Mouse (Mus musculus) kidney, embryonic 15.5 days (tissue): Measurements from ENCODE around the gene Med7. TPM values are rescaled to one million over a fixed set of nuclear protein-coding genes. Genes with fewer than 3 reads are reported as not detected.
A peak's percentile ranks its signal among the peaks of the same experiment; 100 is the strongest.
"Not testable (repeated sequence)": the region's sequence is repeated elsewhere in the genome, so short reads cannot be mapped to it uniquely, and the experiment has no call there.

ENCODE experiments used
- ATAC-seq: fragments of 200-750 bp; cut with Nextera tagmentation; replicated peaks from 2 replicates; pipeline ENCODE4 v1.8.0; 2017; ENCODE audit warnings: moderate TSS enrichment; ENCODE audit not compliant: low FRiP score
- H3K27ac ChIP-seq: fragments of 300-500 bp; sonication (generic); 2 replicates; pipeline ENCODE4 v1.5.1; 2015; ENCODE audit warnings: mild to moderate bottlenecking, inconsistent platforms
- H3K27me3 ChIP-seq: fragments of 300-500 bp; sonication (generic); 2 replicates; pipeline ENCODE4 v1.6.1; 2015; ENCODE audit warnings: inconsistent platforms
- H3K36me3 ChIP-seq: fragments of 300-500 bp; sonication (generic); 2 replicates; pipeline ENCODE4 v1.6.1; 2015; ENCODE audit warnings: inconsistent platforms
- H3K4me1 ChIP-seq: fragments of 300-500 bp; sonication (generic); 2 replicates; pipeline ENCODE4 v1.6.1; 2015; ENCODE audit warnings: inconsistent platforms
- H3K4me2 ChIP-seq: fragments of 300-500 bp; sonication (generic); 2 replicates; pipeline ENCODE4 v1.6.1; 2015; ENCODE audit warnings: moderate library complexity, mild to moderate bottlenecking, inconsistent platforms
- H3K4me3 ChIP-seq: fragments of 300-500 bp; sonication (generic); replicated peaks from 2 replicates; pipeline ENCODE4 v1.5.1; 2015; ENCODE audit warnings: mild to moderate bottlenecking, inconsistent platforms
- H3K9ac ChIP-seq: fragments of 300-500 bp; sonication (generic); 2 replicates; pipeline ENCODE4 v1.6.1; 2015; ENCODE audit warnings: mild to moderate bottlenecking, inconsistent platforms
- H3K9me3 ChIP-seq: fragments of 300-500 bp; sonication (generic); replicated peaks from 2 replicates; pipeline ENCODE4 v1.6.1; 2016; ENCODE audit warnings: inconsistent platforms
- WGBS: fragments of 180-500 bp; shearing (Covaris S2); methylation state at CpG from one replicate; pipeline ENCODE4 v1.1.7; 2015; ENCODE audit warnings: mixed read lengths; 5-methylcytosine and 5-hydroxymethylcytosine counted together
- polyA plus RNA-seq: library from polyadenylated mRNA; unstranded; fragments of >200 nt; fragmentation: Nextera tagmentation; extraction: Ambion mirVana; gene quantifications from 2 replicates; pipeline ENCODE4 v1.2.1, GENCODE M21; 2015

The Med7 gene
- polyA plus RNA-seq, 1 experiment from 2014 or later = 80.5 TPM

- H3K36me3 ChIP-seq = no peaks in the 10 kb centered on the region
- no peak overlapping the region for H3K9ac ChIP-seq
- H3K4me1 ChIP-seq = peaks cover 6% of the 10 kb centered on the region
- no peaks in the 10 kb centered on the region for H3K9me3 ChIP-seq
- no peak overlapping the region for H3K4me2 ChIP-seq
- no peak overlapping the region for H3K27ac ChIP-seq
- 54% methylated on average over 2 of the region's 2 CpGs for WGBS
- H3K27me3 ChIP-seq = no peaks in the 10 kb centered on the region
- ATAC-seq = no peak
- H3K4me3 ChIP-seq = no peak overlapping the region
Measured at GRCm38 (mm10) chr11:46397900-46398299, 38.8 kb upstream of the Med7 start.

- Histone ChIP-seq H3K4me1 (peaks cover 6% of the 10 kb centered on the region), H3K9ac (no peak overlapping the region)
Measured at GRCm38 (mm10) chr11:46398473-46398872, 38.3 kb upstream of the Med7 start.

GRCm38 (mm10) chr11:46398933-46399383, 37.8 kb upstream of the Med7 start:
- no peaks in the 10 kb centered on the region for H3K9me3 ChIP-seq
- 77% methylated on average over 5 of the region's 5 CpGs for WGBS
- no peak for ATAC-seq

More at GRCm38 (mm10) chr11:46398473-46398872, 38.3 kb upstream of the Med7 start:
- 84% methylated on average over 4 of the region's 4 CpGs for WGBS
- no peaks in the 10 kb centered on the region for H3K36me3 ChIP-seq
- no peak overlapping the region for H3K4me3 ChIP-seq
- no peak overlapping the region for H3K4me2 ChIP-seq
- no peak overlapping the region for H3K27ac ChIP-seq
- no peak for ATAC-seq
- H3K27me3 ChIP-seq = no peaks in the 10 kb centered on the region
- H3K9me3 ChIP-seq = no peaks in the 10 kb centered on the region

GRCm38 (mm10) chr11:46401555-46401954, 35.2 kb upstream of the Med7 start:
- Histone ChIP-seq H3K36me3 (no peaks in the 10 kb centered on the region), H3K4me1 (peaks cover 4% of the 10 kb centered on the region), H3K4me2 (no peak overlapping the region), H3K9me3 (no peaks in the 10 kb centered on the region), H3K4me3 (no peak overlapping the region), H3K27me3 (0 out of 2 replicates have a peak, but pooled peaks cover 3% of the 10 kb centered on the region), H3K27ac (peak overlapping the region; percentile 59; the same call in 1 of the 2 replicates), H3K9ac (no peak overlapping the region)
- ATAC-seq = no peak; the same call in 1 of the 2 replicates
- WGBS = 72% methylated on average over 12 of the region's 12 CpGs

More at GRCm38 (mm10) chr11:46398933-46399383, 37.8 kb upstream of the Med7 start:
- Histone ChIP-seq H3K27ac (no peak overlapping the region), H3K4me3 (no peak overlapping the region), H3K9ac (no peak overlapping the region), H3K36me3 (no peaks in the 10 kb centered on the region), H3K4me1 (peaks cover 6% of the 10 kb centered on the region), H3K27me3 (no peaks in the 10 kb centered on the region), H3K4me2 (no peak overlapping the region)

GRCm38 (mm10) chr11:46404986-46405385, 31.7 kb upstream of the Med7 start:
- 85% methylated on average over 16 of the region's 16 CpGs for WGBS
- H3K36me3 ChIP-seq = no peaks in the 10 kb centered on the region
- H3K4me1 ChIP-seq = peaks cover 4% of the 10 kb centered on the region
- no peak overlapping the region for H3K4me2 ChIP-seq
- no peak overlapping the region for H3K4me3 ChIP-seq
- no peak for ATAC-seq
- no peak overlapping the region for H3K27ac ChIP-seq
- H3K27me3 ChIP-seq = 0 out of 2 replicates have a peak, but pooled peaks cover 6% of the 10 kb centered on the region
- H3K9me3 ChIP-seq = no peaks in the 10 kb centered on the region
- no peak overlapping the region for H3K9ac ChIP-seq

- H3K27me3 ChIP-seq = 0 out of 2 replicates have a peak, but pooled peaks cover 6% of the 10 kb centered on the region
- H3K4me1 ChIP-seq = peaks cover 1% of the 10 kb centered on the region
- no peak overlapping the region for H3K27ac ChIP-seq
- no peaks in the 10 kb centered on the region for H3K9me3 ChIP-seq
- H3K4me2 ChIP-seq = no peak overlapping the region
- H3K4me3 ChIP-seq = no peak overlapping the region
- no peaks in the 10 kb centered on the region for H3K36me3 ChIP-seq
- no peak overlapping the region for H3K9ac ChIP-seq
- 39% methylated on average over 10 of the region's 10 CpGs for WGBS
- ATAC-seq = no peak
Measured at GRCm38 (mm10) chr11:46406721-46407120, 30.0 kb upstream of the Med7 start.

GRCm38 (mm10) chr11:46410018-46410563, 26.6 kb upstream of the Med7 start:
- peak; percentile 52; the same call in 1 of the 2 replicates for ATAC-seq
- H3K4me1 ChIP-seq = no peaks in the 10 kb centered on the region
- H3K9ac ChIP-seq = no peak overlapping the region
- H3K4me3 ChIP-seq = no peak overlapping the region
- H3K27me3 ChIP-seq = 0 out of 2 replicates have a peak, but pooled peaks cover 3% of the 10 kb centered on the region
- H3K4me2 ChIP-seq = no peak overlapping the region
- 43% methylated on average over 2 of the region's 2 CpGs for WGBS
- H3K36me3 ChIP-seq = no peaks in the 10 kb centered on the region
- no peaks in the 10 kb centered on the region for H3K9me3 ChIP-seq
- H3K27ac ChIP-seq = no peak overlapping the region

GRCm38 (mm10) chr11:46418438-46418837, 18.3 kb upstream of the Med7 start:
- no peak for ATAC-seq

GRCm38 (mm10) chr11:46418860-46419259, 17.9 kb upstream of the Med7 start:
- Histone ChIP-seq H3K9me3 (no peaks in the 10 kb centered on the region), H3K4me1 (no peaks in the 10 kb centered on the region), H3K4me2 (no peak overlapping the region), H3K27me3 (no peaks in the 10 kb centered on the region), H3K36me3 (no peaks in the 10 kb centered on the region), H3K9ac (no peak overlapping the region), H3K4me3 (no peak overlapping the region), H3K27ac (no peak overlapping the region)
- ATAC-seq = no peak
- WGBS = 78% methylated on average over 5 of the region's 5 CpGs

More at GRCm38 (mm10) chr11:46418438-46418837, 18.3 kb upstream of the Med7 start:
- Histone ChIP-seq H3K27me3 (no peaks in the 10 kb centered on the region), H3K4me3 (no peak overlapping the region), H3K9ac (no peak overlapping the region), H3K36me3 (no peaks in the 10 kb centered on the region), H3K27ac (no peak overlapping the region), H3K9me3 (no peaks in the 10 kb centered on the region), H3K4me2 (no peak overlapping the region), H3K4me1 (no peaks in the 10 kb centered on the region)
- 48% methylated on average over 1 of the region's 1 CpGs for WGBS

- Histone ChIP-seq H3K9ac (no peak overlapping the region), H3K27me3 (no peaks in the 10 kb centered on the region), H3K4me1 (no peaks in the 10 kb centered on the region), H3K36me3 (no peaks in the 10 kb centered on the region), H3K4me2 (no peak overlapping the region), H3K9me3 (no peaks in the 10 kb centered on the region), H3K27ac (no peak overlapping the region), H3K4me3 (no peak overlapping the region)
- ATAC-seq = no peak
- 80% methylated on average over 8 of the region's 8 CpGs for WGBS
Measured at GRCm38 (mm10) chr11:46421086-46421888, 15.4 kb upstream of the Med7 start.

GRCm38 (mm10) chr11:46428131-46428530, 8.6 kb upstream of the Med7 start:
- H3K4me3 ChIP-seq, H3K9me3 ChIP-seq, H3K4me1 ChIP-seq, H3K27ac ChIP-seq, H3K36me3 ChIP-seq, H3K9ac ChIP-seq, H3K4me2 ChIP-seq, H3K27me3 ChIP-seq, ATAC-seq: not testable (repeated sequence)
- 44% methylated on average over 4 of the region's 4 CpGs for WGBS

- Histone ChIP-seq H3K4me1 (no peaks in the 10 kb centered on the region), H3K4me3 (no peak overlapping the region), H3K36me3 (no peaks in the 10 kb centered on the region), H3K9ac (no peak overlapping the region), H3K4me2 (no peak overlapping the region), H3K27me3 (no peaks in the 10 kb centered on the region), H3K9me3 (no peaks in the 10 kb centered on the region), H3K27ac (no peak overlapping the region)
- WGBS = 92% methylated on average over 2 of the region's 2 CpGs
- no peak for ATAC-seq
Measured at GRCm38 (mm10) chr11:46430123-46430522, 6.6 kb upstream of the Med7 start.
